Mouse (Mus musculus): ENCODE measurements around the gene Sdsl.

GRCm38 (mm10) chr5:120434231-120434735 is 38.3 kb downstream of the Sdsl start:
- no peak for TF ChIP-seq CTCF (IDR thresholded peaks at IDR 0.05; ENCODE audit: low read depth)
- TF ChIP-seq EP300 (IDR thresholded peaks at IDR 0.05; ENCODE audit: low read depth): no peak
